Mouse (Mus musculus): ENCODE data around the gene Dner. TPM values are rescaled to one million over a fixed set of nuclear protein-coding genes. Genes with fewer than 3 reads are reported as not detected.
A peak's percentile ranks its signal among the peaks of the same experiment; 100 is the strongest.

Dner gene
- total and polyA plus RNA-seq, 2 experiments from 2014 or later = 322 to 331 TPM

- 29% methylated on average over 3 of the region's 3 CpGs for WGBS
- peak; percentile 47 for DNase-seq (ENCODE audit: low spot score)
- Histone ChIP-seq H3K4me1 (ENCODE audit: insufficient read depth, low read length) (no peaks in the 10 kb centered on the region), H3K9me3 (ENCODE audit: low read length) (no peaks in the 10 kb centered on the region), H3K4me2 (ENCODE audit: low read depth, low read length) (no peak overlapping the region), H3K27ac (no peak overlapping the region), H3K27me3 (ENCODE audit: insufficient read depth, low read length) (no peaks in the 10 kb centered on the region), H3K9ac (replicated peaks; ENCODE audit: low read length) (no peak overlapping the region), H3K4me3 (ENCODE audit: low read length) (no peak overlapping the region), H3K36me3 (ENCODE audit: insufficient read depth, low read length) (no peaks in the 10 kb centered on the region)
- no peak for TF ChIP-seq CTCF (IDR thresholded peaks at IDR 0.05; ENCODE audit: low read depth)
- no peak for ATAC-seq
Observed at GRCm38 (mm10) chr1:84325309-84325708, 370.7 kb downstream of the Dner start.

DNA sequence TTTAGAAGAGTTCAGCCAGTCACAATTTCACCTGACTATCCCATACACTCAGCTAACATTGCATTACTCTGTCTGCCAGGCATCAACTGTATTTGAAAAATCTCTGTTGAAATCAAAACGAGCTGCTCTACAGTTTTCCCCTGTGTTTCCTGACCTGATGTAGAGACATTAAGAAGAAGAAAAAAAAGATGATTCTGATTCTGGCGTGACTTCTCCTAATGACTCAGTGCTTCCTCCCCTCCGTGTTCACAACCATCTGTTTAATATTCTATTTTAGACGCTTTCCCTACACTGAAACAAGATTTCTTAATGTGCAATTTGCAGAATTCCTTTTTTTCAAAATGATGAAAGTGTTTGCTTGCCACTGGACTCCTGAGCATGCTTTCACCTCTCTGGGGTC, 374.7 kb downstream of the Dner start:
- no peak overlapping the region for H3K27ac ChIP-seq
- H3K4me1 ChIP-seq (ENCODE audit: insufficient read depth, low read length) = no peaks in the 10 kb centered on the region
- no peaks in the 10 kb centered on the region for H3K36me3 ChIP-seq (ENCODE audit: insufficient read depth, low read length)
- TF ChIP-seq CTCF (IDR thresholded peaks at IDR 0.05; ENCODE audit: low read depth) = no peak
- no peaks in the 10 kb centered on the region for H3K27me3 ChIP-seq (ENCODE audit: insufficient read depth, low read length)
- no peak for DNase-seq (ENCODE audit: low spot score)
- H3K9ac ChIP-seq (replicated peaks; ENCODE audit: low read length) = no peak overlapping the region
- no peak for ATAC-seq
- H3K9me3 ChIP-seq (ENCODE audit: low read length) = no peaks in the 10 kb centered on the region
- H3K4me3 ChIP-seq (ENCODE audit: low read length) = no peak overlapping the region
- 62% methylated on average over 4 of the region's 4 CpGs for WGBS
- H3K4me2 ChIP-seq (ENCODE audit: low read depth, low read length) = no peak overlapping the region

Small RNA genes within 50 kb of the gene (microRNA-seq; reads per million reads assigned to microRNA genes)
- 0.88 to 6.8 reads per million in 2 experiments for gene Mir5126

Other genes with a start within 250 kb of the Dner start
- gene Fbxo36, start 143.6 kb upstream of the Dner start, total RNA-seq (2014; rRNA removed) = 2.8 and 3.7 TPM in 2 replicates
- gene Fbxo36, start 143.6 kb upstream of the Dner start, polyA plus RNA-seq (2015; fragmentation: Nextera tagmentation; extraction: Ambion mirVana) = 10.1 and 12.8 TPM in 2 replicates
- gene Trip12, start 144.3 kb upstream of the Dner start, total RNA-seq (2014; rRNA removed) = 82.2 and 92.8 TPM in 2 replicates
- 28.4 and 36.8 TPM in 2 replicates for gene Trip12, start 144.3 kb upstream of the Dner start, polyA plus RNA-seq (2015; fragmentation: Nextera tagmentation; extraction: Ambion mirVana)
- gene Slc16a14, start 238.9 kb upstream of the Dner start, total RNA-seq (2014; rRNA removed) = 15.7 and 20.3 TPM in 2 replicates
- gene Slc16a14, start 238.9 kb upstream of the Dner start, polyA plus RNA-seq (2015; fragmentation: Nextera tagmentation; extraction: Ambion mirVana) = 14.5 and 16.2 TPM in 2 replicates

Data from hindbrain, postnatal 0 days (tissue).